Mouse (Mus musculus) C2C12 (cell line): ENCODE measurements around the gene Cym. TPM values are rescaled to one million over a fixed set of nuclear protein-coding genes. Genes with fewer than 3 reads are reported as not detected.

Experiments
- H3K27me3 ChIP-seq: one replicate; pipeline ENCODE4 v1.6.1; 2011; ENCODE audit not compliant: control insufficient read depth, insufficient read depth, insufficient read length
- H3K36me3 ChIP-seq: one replicate; pipeline ENCODE4 v1.6.1; 2011; ENCODE audit not compliant: control insufficient read depth, insufficient read depth
- H3K4me3 ChIP-seq: one replicate; pipeline ENCODE4 v1.5.1; 2011; ENCODE audit warnings: mild to moderate bottlenecking, control low read depth; ENCODE audit not compliant: poor library complexity, insufficient read depth, severe bottlenecking
- H3K79me2 ChIP-seq: one replicate; pipeline ENCODE4 v1.6.1; 2011; ENCODE audit not compliant: control insufficient read depth, insufficient read depth
- H3K79me3 ChIP-seq: one replicate; pipeline ENCODE4 v1.6.1; 2011; ENCODE audit warnings: low read depth, control low read depth
- H3ac ChIP-seq: one replicate; pipeline ENCODE3; 2011; ENCODE audit warnings: low read depth; ENCODE audit not compliant: control insufficient read depth, insufficient read length
- CEBPB ChIP-seq: IDR thresholded peaks from one replicate; pipeline ENCODE4 v1.6.1; 2011; ENCODE audit warnings: low read depth, mild to moderate bottlenecking, control low read depth, moderate library complexity
- CTCF ChIP-seq: IDR thresholded peaks from one replicate; pipeline ENCODE4 v1.5.1; 2011; ENCODE audit not compliant: control insufficient read depth, insufficient read depth, insufficient read length
- FOSL1 ChIP-seq: IDR thresholded peaks from one replicate; pipeline ENCODE4 v1.8.0; 2011; ENCODE audit warnings: mild to moderate bottlenecking, low read length; ENCODE audit not compliant: poor library complexity, insufficient read depth, severe bottlenecking
- MAX ChIP-seq: IDR thresholded peaks from one replicate; pipeline ENCODE4 v1.6.1; 2011; ENCODE audit warnings: mild to moderate bottlenecking, control low read depth
- MYOD1 ChIP-seq: IDR thresholded peaks from one replicate; pipeline ENCODE4 v1.6.1; 2011; ENCODE audit warnings: low read depth; ENCODE audit not compliant: control insufficient read depth, insufficient read length
- MYOG ChIP-seq: IDR thresholded peaks from one replicate; pipeline ENCODE4 v1.6.1; 2011; ENCODE audit not compliant: control insufficient read depth, insufficient read length; ENCODE audit errors: extremely low read depth
- USF1 ChIP-seq: IDR thresholded peaks from one replicate; pipeline ENCODE4 v1.6.1; 2011; ENCODE audit warnings: low read depth, mild to moderate bottlenecking, control low read depth, moderate library complexity
- polyA plus RNA-seq: library from polyadenylated mRNA; unstranded; fragments of >200 nt; fragmentation: generic; extraction: Trizol; gene quantifications from one replicate; pipeline ENCODE4 v1.2.1, GENCODE M21; 2012; ENCODE audit warnings: missing spikeins

Gene Cym
- polyA plus RNA-seq, 1 experiment = not detected

DNA sequence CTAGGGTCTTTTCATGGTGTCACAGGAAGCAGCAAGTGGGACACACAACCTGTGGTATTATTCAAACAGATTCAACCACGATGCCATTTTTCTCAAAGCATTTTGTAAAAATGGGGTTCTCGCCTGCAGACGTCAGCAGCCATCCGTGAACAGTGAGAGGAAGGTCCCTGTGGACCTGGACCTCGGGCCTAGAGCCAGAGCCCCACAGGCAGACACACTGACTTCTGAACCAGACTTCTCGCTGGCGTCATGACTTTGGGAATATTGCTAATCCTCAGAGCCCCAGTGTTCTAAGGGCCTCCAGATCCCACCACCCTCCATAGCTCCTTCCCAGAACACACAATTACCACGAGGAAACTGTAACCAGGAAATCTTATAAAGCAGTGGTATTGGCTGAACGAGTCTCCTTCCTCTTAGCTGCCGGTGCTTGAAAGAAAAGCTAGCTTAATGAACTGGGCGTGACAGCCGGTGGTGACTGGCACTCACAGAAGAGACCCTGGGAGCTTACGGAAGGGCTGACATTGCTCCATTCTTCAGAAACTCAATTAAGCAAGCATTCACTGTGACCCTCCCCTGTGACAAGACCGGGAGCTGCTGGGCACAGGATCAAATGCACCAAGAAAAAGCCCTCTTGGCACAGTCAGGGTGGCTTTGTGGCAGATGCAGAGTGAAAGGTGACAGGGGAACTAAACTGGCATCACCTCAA lies 20.0 kb upstream of the Cym start:
- H3K27me3 ChIP-seq = no peaks in the 10 kb centered on the region
- TF ChIP-seq MYOD1 (no peak), MYOG (no peak)
- no peaks in the 10 kb centered on the region for H3K79me2 ChIP-seq
- H3K79me3 ChIP-seq = no peaks in the 10 kb centered on the region
- H3K36me3 ChIP-seq = no peaks in the 10 kb centered on the region
- H3ac ChIP-seq = no peak overlapping the region
- no peak overlapping the region for H3K4me3 ChIP-seq

- no peak for TF ChIP-seq MYOD1
- H3ac ChIP-seq = no peak within 1 kb of the TSS
- H3K4me3 ChIP-seq = no peak within 1 kb of the TSS
- no peaks in the 10 kb centered on the region for H3K79me2 ChIP-seq
- no peaks in the 10 kb centered on the region for H3K79me3 ChIP-seq
- no peaks in the 10 kb centered on the region for H3K27me3 ChIP-seq
- H3K36me3 ChIP-seq = no peaks in the 10 kb centered on the region
Observed at GRCm38 (mm10) chr3:107239607-107240006, 18.1 kb upstream of the Cym start, which contains the start of gene Prok1. TSS of gene Prok1 (minus strand) at chr3:107239707.

GRCm38 (mm10) chr3:107238471-107238980 lies 17.0 kb upstream of the Cym start:
- no peaks in the 10 kb centered on the region for H3K36me3 ChIP-seq
- no peak for TF ChIP-seq MYOD1
- TF ChIP-seq CTCF = no peak
- no peak for TF ChIP-seq MYOG
- no peak for TF ChIP-seq FOSL1
- no peak for TF ChIP-seq USF1
- TF ChIP-seq MAX = no peak
- no peak for TF ChIP-seq CEBPB
- H3K27me3 ChIP-seq = no peaks in the 10 kb centered on the region
- no peaks in the 10 kb centered on the region for H3K79me3 ChIP-seq
- no peak overlapping the region for H3K4me3 ChIP-seq
- no peaks in the 10 kb centered on the region for H3K79me2 ChIP-seq
- H3ac ChIP-seq = no peak overlapping the region

- Histone ChIP-seq H3K79me2 (no peaks in the 10 kb centered on the region), H3ac (no peak overlapping the region), H3K4me3 (no peak overlapping the region), H3K79me3 (no peaks in the 10 kb centered on the region), H3K36me3 (no peaks in the 10 kb centered on the region), H3K27me3 (no peaks in the 10 kb centered on the region)
- TF ChIP-seq USF1 (no peak), FOSL1 (no peak), MYOD1 (no peak), MYOG (no peak), CEBPB (no peak)
Observed at GRCm38 (mm10) chr3:107238051-107238450, 16.5 kb upstream of the Cym start.

- TF ChIP-seq FOSL1 (no peak), USF1 (no peak), MYOD1 (no peak), CTCF (no peak), CEBPB (no peak), MYOG (no peak), MAX (no peak)
- H3K4me3 ChIP-seq = no peak overlapping the region
- no peaks in the 10 kb centered on the region for H3K79me2 ChIP-seq
- H3K36me3 ChIP-seq = no peaks in the 10 kb centered on the region
- no peaks in the 10 kb centered on the region for H3K79me3 ChIP-seq
- no peak overlapping the region for H3ac ChIP-seq
- no peaks in the 10 kb centered on the region for H3K27me3 ChIP-seq
Observed at GRCm38 (mm10) chr3:107233945-107234344, 12.4 kb upstream of the Cym start.

DNA sequence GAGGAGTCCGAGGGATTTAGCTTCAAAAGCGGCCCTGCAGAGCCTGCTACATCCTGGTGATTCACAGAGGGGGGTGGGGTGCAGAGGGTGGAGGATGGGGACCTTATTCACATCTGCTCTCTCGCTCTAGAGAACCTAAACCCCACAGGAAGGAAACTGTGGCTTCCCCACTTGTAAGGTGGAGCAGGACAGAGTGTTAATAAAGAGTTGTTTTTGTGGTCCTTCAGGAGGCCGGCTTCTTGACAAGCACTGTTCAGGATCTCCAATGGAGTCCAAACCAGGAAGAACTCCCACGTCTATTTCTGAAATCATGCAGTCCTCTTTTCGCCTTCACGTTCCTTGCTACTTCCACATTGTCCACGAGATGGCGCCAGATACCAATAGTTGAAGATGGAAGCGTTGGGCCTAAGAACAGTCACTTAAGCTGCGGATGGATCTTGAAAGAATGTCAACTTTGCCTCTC lies 11.8 kb upstream of the Cym start:
- peak; percentile 47 for TF ChIP-seq CTCF
- no peak for TF ChIP-seq MYOG
- Histone ChIP-seq H3K27me3 (no peaks in the 10 kb centered on the region), H3K36me3 (no peaks in the 10 kb centered on the region), H3K79me3 (no peaks in the 10 kb centered on the region), H3ac (no peak overlapping the region), H3K4me3 (no peak overlapping the region), H3K79me2 (no peaks in the 10 kb centered on the region)

GRCm38 (mm10) chr3:107231202-107231601 lies 9.7 kb upstream of the Cym start:
- TF ChIP-seq CEBPB (no peak), CTCF (no peak), FOSL1 (no peak), MYOG (no peak), USF1 (no peak), MYOD1 (no peak)
- Histone ChIP-seq H3K36me3 (no peaks in the 10 kb centered on the region), H3ac (no peak overlapping the region), H3K79me3 (no peaks in the 10 kb centered on the region), H3K4me3 (no peak overlapping the region), H3K79me2 (no peaks in the 10 kb centered on the region), H3K27me3 (peaks cover 3% of the 10 kb centered on the region)
